Mouse (Mus musculus): Measurements from ENCODE around the gene Svip.

The Svip gene

DNA sequence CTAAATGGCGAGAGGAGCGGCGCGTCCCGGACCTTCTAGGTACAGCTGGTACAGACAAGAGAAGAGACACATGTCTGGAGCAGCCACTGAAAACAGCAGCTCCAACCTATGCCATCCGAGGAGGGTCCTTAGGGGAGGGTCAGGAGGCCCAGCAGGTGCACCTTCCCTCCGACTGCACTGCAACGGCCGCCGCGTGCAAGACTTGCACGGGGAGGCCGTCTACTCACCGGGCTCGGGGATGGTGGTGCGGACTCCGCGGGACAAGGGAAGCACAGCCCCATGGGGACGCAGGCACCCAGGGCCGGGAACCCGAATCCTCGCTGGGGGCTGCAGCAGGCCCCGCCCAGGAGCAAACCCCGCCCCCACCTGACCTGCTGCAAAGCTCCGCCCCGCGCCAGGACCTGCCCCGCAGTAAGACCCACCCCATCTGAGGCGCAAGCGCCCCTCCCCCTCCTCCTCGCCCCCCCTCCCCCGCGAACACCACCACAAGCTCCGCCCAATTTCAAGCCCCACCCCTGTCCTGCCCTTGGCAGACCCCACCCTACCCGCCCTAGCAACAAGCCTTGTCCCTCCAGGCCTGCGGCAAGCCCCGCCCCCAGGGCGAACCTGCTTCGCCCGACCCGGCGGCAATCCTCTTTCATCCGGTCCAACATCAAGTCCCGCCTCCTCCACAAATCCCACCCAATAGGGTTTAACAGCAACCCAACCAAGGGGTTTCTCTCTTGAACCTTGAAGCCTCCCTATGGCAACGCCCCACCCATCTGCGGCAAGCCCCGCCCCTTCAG, at the start of gene Svip:
TSS of gene Svip (minus strand) at position 508 of the 785 bp plus-strand sequence.
- no peak for TF ChIP-seq GATA4 (IDR thresholded peaks at IDR 0.05; ENCODE audit: insufficient replicate concordance, low read length)

- TF ChIP-seq GATA4 (IDR thresholded peaks at IDR 0.05; ENCODE audit: insufficient replicate concordance, low read length): no peak
These were observed 32.1 kb upstream of the Svip start for GRCm38 (mm10) chr7:52037600-52038582.

- TF ChIP-seq GATA4 (IDR thresholded peaks at IDR 0.05; ENCODE audit: insufficient replicate concordance, low read length): no peak
These were observed 18.3 kb upstream of the Svip start for GRCm38 (mm10) chr7:52024050-52024626.

GRCm38 (mm10) chr7:52022039-52022438, 16.2 kb upstream of the Svip start:
- TF ChIP-seq GATA4 (IDR thresholded peaks at IDR 0.05; ENCODE audit: insufficient replicate concordance, low read length): no peak

GRCm38 (mm10) chr7:52015628-52016027, 9.8 kb upstream of the Svip start, which contains the start of gene 1700015G11Rik:
Gene 1700015G11Rik (minus strand): TSS chr7:52015728.
- no peak for TF ChIP-seq GATA4 (IDR thresholded peaks at IDR 0.05; ENCODE audit: insufficient replicate concordance, low read length)

DNA sequence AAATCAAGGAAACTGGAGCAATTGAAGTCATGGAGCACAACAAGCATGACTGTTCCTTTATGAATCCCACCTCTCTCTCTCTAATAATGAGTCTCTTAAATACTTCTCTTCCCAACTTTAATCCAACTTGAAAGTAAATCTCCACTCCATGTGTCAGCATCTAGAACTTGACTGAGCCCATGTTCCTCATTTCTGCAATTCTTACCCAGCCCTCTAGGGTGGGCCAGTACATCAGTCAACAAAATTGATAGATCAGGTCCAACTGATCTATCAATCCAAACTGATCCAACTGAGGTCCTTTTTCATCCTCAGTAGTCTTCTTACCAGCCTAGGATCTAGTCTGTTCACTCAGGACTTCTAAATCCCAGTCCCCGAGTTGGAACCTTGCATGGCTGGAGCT, 9.4 kb upstream of the Svip start:
- no peak for TF ChIP-seq GATA4 (IDR thresholded peaks at IDR 0.05; ENCODE audit: insufficient replicate concordance, low read length)

- no peak for TF ChIP-seq GATA4 (IDR thresholded peaks at IDR 0.05; ENCODE audit: insufficient replicate concordance, low read length)
These were observed 7.6 kb upstream of the Svip start for GRCm38 (mm10) chr7:52013457-52013856.

DNA sequence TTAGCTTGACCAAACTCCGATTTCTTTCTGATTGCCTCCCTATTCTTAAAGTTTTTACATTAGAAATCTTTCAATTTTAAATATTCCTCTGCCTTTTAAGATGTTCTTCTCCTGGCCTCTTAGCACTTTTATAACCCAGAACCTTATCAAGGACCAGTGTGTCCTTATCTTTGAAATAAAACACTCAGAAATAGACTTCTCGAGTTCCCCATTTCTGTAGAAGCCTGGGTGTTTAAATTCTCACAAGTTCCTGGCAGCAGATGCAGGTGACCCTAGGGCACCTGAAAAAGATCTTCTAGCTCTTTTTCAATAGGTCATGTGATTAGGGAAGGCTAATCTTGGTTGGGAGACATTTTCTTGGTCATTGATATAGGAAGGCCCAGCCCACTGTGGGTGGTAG, 1.3 kb upstream of the Svip start:
- TF ChIP-seq GATA4 (IDR thresholded peaks at IDR 0.05; ENCODE audit: insufficient replicate concordance, low read length): no peak

GRCm38 (mm10) chr7:52006296-52006630, 445 bp upstream of the Svip start:
- no peak for TF ChIP-seq GATA4 (IDR thresholded peaks at IDR 0.05; ENCODE audit: insufficient replicate concordance, low read length)

- TF ChIP-seq GATA4 (IDR thresholded peaks at IDR 0.05; ENCODE audit: insufficient replicate concordance, low read length): no peak
These were observed 14.8 kb downstream of the Svip start for GRCm38 (mm10) chr7:51991020-51991419.

DNA sequence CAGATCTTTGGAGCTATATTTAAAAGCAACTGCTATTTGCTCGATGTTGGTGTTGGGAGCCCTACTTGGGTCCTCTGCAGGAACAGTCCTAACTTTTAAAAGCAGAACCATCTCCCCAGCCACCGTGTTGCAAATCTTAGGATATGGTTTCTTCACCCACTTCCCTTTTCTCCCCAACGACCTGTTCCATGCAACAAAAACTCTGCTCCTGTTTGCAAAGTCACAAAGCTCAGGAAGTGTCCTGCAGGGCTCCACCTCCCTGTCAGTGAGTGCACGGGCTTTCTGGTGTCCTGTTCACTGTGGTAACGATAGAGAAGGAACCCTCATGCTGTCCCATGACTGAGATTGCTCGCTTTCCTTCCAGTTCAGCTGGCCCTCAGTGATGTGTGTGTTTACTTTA, 18.9 kb downstream of the Svip start:
- no peak for TF ChIP-seq GATA4 (IDR thresholded peaks at IDR 0.05; ENCODE audit: insufficient replicate concordance, low read length)

- TF ChIP-seq GATA4 (IDR thresholded peaks at IDR 0.05; ENCODE audit: insufficient replicate concordance, low read length): no peak
These were observed 20.1 kb downstream of the Svip start for GRCm38 (mm10) chr7:51985763-51986162.

DNA sequence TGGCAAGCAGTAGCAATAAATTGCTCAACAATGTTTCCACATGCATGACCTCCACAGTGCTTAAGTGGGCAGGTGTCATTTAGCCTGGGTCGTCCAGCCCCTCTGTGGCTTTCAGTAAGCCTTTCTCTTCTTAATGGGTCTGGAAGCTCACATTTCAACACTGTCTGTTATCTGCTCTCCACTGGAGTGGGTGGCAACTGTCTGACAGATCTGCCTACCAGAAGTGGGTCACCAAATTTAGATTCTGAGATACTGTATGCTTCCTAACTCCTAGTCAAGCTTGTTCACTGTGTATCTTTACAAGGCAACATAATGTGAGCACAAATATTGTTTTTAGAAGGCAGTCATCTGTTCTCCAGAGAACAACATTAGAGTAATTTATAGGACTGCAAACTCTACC, 23.5 kb downstream of the Svip start:
- TF ChIP-seq GATA4 (IDR thresholded peaks at IDR 0.05; ENCODE audit: insufficient replicate concordance, low read length): no peak

- TF ChIP-seq GATA4 (IDR thresholded peaks at IDR 0.05; ENCODE audit: insufficient replicate concordance, low read length): no peak
These were observed 26.5 kb downstream of the Svip start for GRCm38 (mm10) chr7:51979271-51979670.

DNA sequence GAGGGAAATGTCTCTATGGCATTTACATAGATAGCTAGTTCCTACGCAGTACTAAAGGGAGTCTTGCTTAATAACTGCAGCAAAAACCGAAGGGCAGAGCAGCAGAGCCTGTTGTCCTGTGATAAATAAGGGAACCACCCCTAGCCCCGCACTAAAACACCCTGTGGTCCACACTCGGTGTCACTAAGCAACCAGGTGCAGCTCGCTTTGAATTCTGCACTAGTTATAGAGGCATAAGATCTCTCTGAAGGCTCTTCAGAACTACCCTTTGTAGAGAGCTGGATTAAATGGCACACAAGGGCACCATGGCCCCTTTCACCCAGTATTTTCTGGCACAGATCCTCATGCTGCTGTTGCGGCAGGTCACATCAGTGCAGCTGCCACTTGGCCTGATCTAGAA, 30.6 kb downstream of the Svip start:
- no peak for TF ChIP-seq GATA4 (IDR thresholded peaks at IDR 0.05; ENCODE audit: insufficient replicate concordance, low read length)

DNA sequence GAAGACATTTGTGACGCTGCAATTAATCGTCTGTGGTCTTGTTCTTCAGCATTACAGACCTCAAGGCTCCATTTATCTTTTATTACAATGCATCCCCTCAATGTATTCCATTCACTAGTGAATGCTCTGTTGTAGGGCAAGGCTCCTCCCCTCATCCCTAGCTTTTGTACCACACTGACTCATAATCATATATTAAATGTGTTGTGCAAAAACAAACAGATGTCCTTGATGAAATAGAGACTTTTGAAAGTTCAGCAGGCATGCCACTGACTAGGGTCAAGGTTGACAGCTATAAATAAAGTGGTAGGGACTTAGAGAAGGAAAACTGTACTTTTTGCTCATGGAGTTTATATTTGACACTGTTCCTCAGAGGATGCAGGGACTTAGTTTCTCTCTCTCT, 32.3 kb downstream of the Svip start:
- no peak for TF ChIP-seq GATA4 (IDR thresholded peaks at IDR 0.05; ENCODE audit: insufficient replicate concordance, low read length)
